Mouse (Mus musculus) thymus, postnatal 14 days (tissue): ENCODE measurements around the gene Spata3.
A peak's percentile ranks its signal among the peaks of the same experiment; 100 is the strongest.
"Not testable (repeated sequence)": the region's sequence is repeated elsewhere in the genome, so short reads cannot be mapped to it uniquely, and the experiment has no call there.

ENCODE experiments used
- DNase-seq: peaks from one replicate; pipeline ENCODE4 v3.0.0; 2021

Gene Spata3

GRCm38 (mm10) chr1:86016516-86016915, at the start of gene Spata3:
Gene Spata3, plus strand, starts transcription at chr1:86016816.
- no peak for DNase-seq

GRCm38 (mm10) chr1:85969081-85969480, 47.5 kb upstream of the Spata3 start:
- no peak for DNase-seq

GRCm38 (mm10) chr1:85969519-85969918, 47.1 kb upstream of the Spata3 start:
- DNase-seq = no peak

- no peak for DNase-seq
Observed at GRCm38 (mm10) chr1:85971070-85971469, 45.5 kb upstream of the Spata3 start.

- DNase-seq = no peak
Observed at GRCm38 (mm10) chr1:85972341-85972740, 44.3 kb upstream of the Spata3 start.

- no peak for DNase-seq
Observed at GRCm38 (mm10) chr1:85973468-85973877, 43.1 kb upstream of the Spata3 start.

GRCm38 (mm10) chr1:85977709-85978108, 38.9 kb upstream of the Spata3 start:
- no peak for DNase-seq

GRCm38 (mm10) chr1:85981738-85982357, 34.8 kb upstream of the Spata3 start:
- no peak for DNase-seq

- no peak for DNase-seq
Observed at GRCm38 (mm10) chr1:85985784-85986183, 30.8 kb upstream of the Spata3 start.

GRCm38 (mm10) chr1:85988351-85988750, 28.3 kb upstream of the Spata3 start:
- no peak for DNase-seq

GRCm38 (mm10) chr1:85988882-85989281, 27.7 kb upstream of the Spata3 start:
- not testable (repeated sequence) for DNase-seq

GRCm38 (mm10) chr1:85992175-85992574, 24.4 kb upstream of the Spata3 start:
- DNase-seq = no peak

GRCm38 (mm10) chr1:85993541-85993940, 23.1 kb upstream of the Spata3 start:
- no peak for DNase-seq

GRCm38 (mm10) chr1:85997221-85997620, 19.4 kb upstream of the Spata3 start:
- DNase-seq = no peak

GRCm38 (mm10) chr1:85998012-85998411, 18.6 kb upstream of the Spata3 start:
- no peak for DNase-seq

GRCm38 (mm10) chr1:85999853-86000570, 16.6 kb upstream of the Spata3 start:
- DNase-seq = no peak

GRCm38 (mm10) chr1:86005540-86005939, 11.1 kb upstream of the Spata3 start:
- DNase-seq = peak; percentile 20

- DNase-seq = no peak
Observed at GRCm38 (mm10) chr1:86006040-86006439, 10.6 kb upstream of the Spata3 start.

GRCm38 (mm10) chr1:86007778-86008177, 8.8 kb upstream of the Spata3 start:
- peak; percentile 91 for DNase-seq

GRCm38 (mm10) chr1:86015758-86016157, 858 bp upstream of the Spata3 start:
- DNase-seq = not testable (repeated sequence)

- DNase-seq = peak; percentile 64
Observed at GRCm38 (mm10) chr1:86018235-86019055, 1.8 kb downstream of the Spata3 start.

GRCm38 (mm10) chr1:86021365-86021989, 4.9 kb downstream of the Spata3 start:
- peak; percentile 39 for DNase-seq
